Mouse (Mus musculus): ENCODE results near the gene Gm49378. TPM values are rescaled to one million over a fixed set of nuclear protein-coding genes. Genes with fewer than 3 reads are reported as not detected.
A peak's percentile ranks its signal among the peaks of the same experiment; 100 is the strongest.

The Gm49378 gene
- polyA plus RNA-seq, 1 experiment = 0.17 TPM

- Histone ChIP-seq H3K27me3 (ENCODE audit: control insufficient read depth, insufficient read depth, insufficient read length) (no peaks in the 10 kb centered on the region), H3K4me3 (peak within 1 kb of the TSS; percentile 81), H3K79me2 (ENCODE audit: control insufficient read depth, insufficient read depth) (peaks cover 50% of the 10 kb centered on the region), H3ac (ENCODE audit: control insufficient read depth, insufficient read length) (peak within 1 kb of the TSS; percentile 73), H3K4me2 (ENCODE audit: low read depth) (peak within 1 kb of the TSS; percentile 96), H3K36me3 (ENCODE audit: control insufficient read depth, insufficient read depth) (peaks cover 6% of the 10 kb centered on the region)
- TF ChIP-seq MYOD1 (IDR thresholded peaks at IDR 0.05; ENCODE audit: control insufficient read depth in 1 of 3, insufficient read length in 2 of 3, low read depth in 2 of 3) = peak in 2 of 3 experiments; percentile 4 to 48
- TF ChIP-seq CEBPB (IDR thresholded peaks at IDR 0.05; ENCODE audit: insufficient read depth, poor library complexity, severe bottlenecking) = no peak
- TF ChIP-seq POLR2A (IDR thresholded peaks at IDR 0.05; ENCODE audit: insufficient read length, low read depth) = peak; percentile 55
- TF ChIP-seq TCF3 (IDR thresholded peaks at IDR 0.05; ENCODE audit: insufficient read length, low read depth) = no peak
- TF ChIP-seq MYOG (IDR thresholded peaks at IDR 0.05; ENCODE audit: control insufficient read depth in 1 of 3, insufficient read depth in 1 of 3, insufficient read length in 2 of 3, low read depth in 2 of 3) = peak in 2 of 3 experiments; percentile 1 to 25
- peak; percentile 76 for TF ChIP-seq E2F4 (IDR thresholded peaks at IDR 0.05; ENCODE audit: insufficient read depth)
- TF ChIP-seq MAX (IDR thresholded peaks at IDR 0.05; ENCODE audit: low read depth) = peak; percentile 87
- TF ChIP-seq REST (IDR thresholded peaks at IDR 0.05; ENCODE audit: insufficient read depth, insufficient read length) = no peak
- no peak for TF ChIP-seq USF1 (IDR thresholded peaks at IDR 0.05; ENCODE audit: low read depth)
- TF ChIP-seq POLR2AphosphoS2 (IDR thresholded peaks at IDR 0.05; ENCODE audit: insufficient read length, low read depth) = peak; percentile 49
- no peak for TF ChIP-seq SRF (IDR thresholded peaks at IDR 0.05; ENCODE audit: control insufficient read depth, insufficient read length, low read depth)
- no peak for TF ChIP-seq TCF12 (IDR thresholded peaks at IDR 0.05; ENCODE audit: insufficient read depth, poor library complexity, severe bottlenecking)
Observed at GRCm38 (mm10) chr14:55643060-55643907, 5.6 kb upstream of the Gm49378 start, which contains the start of gene Tm9sf1. TSS of gene Tm9sf1 (minus strand) at chr14:55643806.

DNA sequence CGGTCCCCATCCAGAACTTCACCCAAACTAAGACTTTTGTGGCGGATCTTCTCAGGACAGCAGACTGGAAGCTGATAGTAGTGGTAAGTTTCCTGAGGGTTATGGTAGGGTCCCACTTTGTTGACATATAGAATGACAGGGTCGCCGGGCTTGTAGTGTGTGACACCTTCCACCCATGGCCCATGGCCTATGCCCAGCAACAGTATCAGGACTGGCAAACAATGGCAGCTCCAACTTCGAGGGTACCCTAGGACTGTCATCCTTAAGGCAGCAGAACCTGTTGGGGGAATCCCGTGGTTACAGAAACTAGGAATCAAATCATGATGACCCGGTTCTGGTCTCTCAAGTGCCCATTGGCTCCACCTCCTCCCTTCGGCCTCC lies 5.0 kb upstream of the Gm49378 start:
- peaks cover 6% of the 10 kb centered on the region for H3K36me3 ChIP-seq (ENCODE audit: control insufficient read depth, insufficient read depth)

GRCm38 (mm10) chr14:55641291-55641690 lies 3.6 kb upstream of the Gm49378 start:
- H3K79me2 ChIP-seq (ENCODE audit: control insufficient read depth, insufficient read depth) = peaks cover 50% of the 10 kb centered on the region
- H3K4me3 ChIP-seq = peak overlapping the region; percentile 81
- no peak overlapping the region for H3ac ChIP-seq (ENCODE audit: control insufficient read depth, insufficient read length)
- H3K36me3 ChIP-seq (ENCODE audit: control insufficient read depth, insufficient read depth) = peaks cover 6% of the 10 kb centered on the region
- no peaks in the 10 kb centered on the region for H3K27me3 ChIP-seq (ENCODE audit: control insufficient read depth, insufficient read depth, insufficient read length)
- TF ChIP-seq TCF12 (IDR thresholded peaks at IDR 0.05; ENCODE audit: insufficient read depth, poor library complexity, severe bottlenecking) (no peak), E2F4 (IDR thresholded peaks at IDR 0.05; ENCODE audit: insufficient read depth) (no peak), SRF (IDR thresholded peaks at IDR 0.05; ENCODE audit: control insufficient read depth, insufficient read length, low read depth) (no peak), MAX (IDR thresholded peaks at IDR 0.05; ENCODE audit: low read depth) (no peak), MYOD1 (IDR thresholded peaks at IDR 0.05; ENCODE audit: control insufficient read depth in 1 of 3, insufficient read length in 2 of 3, low read depth in 2 of 3) (no peak), CEBPB (IDR thresholded peaks at IDR 0.05; ENCODE audit: insufficient read depth, poor library complexity, severe bottlenecking) (no peak), POLR2A (IDR thresholded peaks at IDR 0.05; ENCODE audit: insufficient read length, low read depth) (no peak), USF1 (IDR thresholded peaks at IDR 0.05; ENCODE audit: low read depth) (no peak), MYOG (IDR thresholded peaks at IDR 0.05; ENCODE audit: control insufficient read depth in 1 of 3, insufficient read depth in 1 of 3, insufficient read length in 2 of 3, low read depth in 2 of 3) (no peak), REST (IDR thresholded peaks at IDR 0.05; ENCODE audit: insufficient read depth, insufficient read length) (no peak), POLR2AphosphoS2 (IDR thresholded peaks at IDR 0.05; ENCODE audit: insufficient read length, low read depth) (no peak), TCF3 (IDR thresholded peaks at IDR 0.05; ENCODE audit: insufficient read length, low read depth) (no peak)
- no peak overlapping the region for H3K4me2 ChIP-seq (ENCODE audit: low read depth)

More for the DNA sequence above, 5.0 kb upstream of the Gm49378 start:
- Histone ChIP-seq H3ac (ENCODE audit: control insufficient read depth, insufficient read length) (peak overlapping the region; percentile 73), H3K4me3 (peak overlapping the region; percentile 81), H3K79me2 (ENCODE audit: control insufficient read depth, insufficient read depth) (peaks cover 50% of the 10 kb centered on the region), H3K27me3 (ENCODE audit: control insufficient read depth, insufficient read depth, insufficient read length) (no peaks in the 10 kb centered on the region), H3K4me2 (ENCODE audit: low read depth) (peak overlapping the region; percentile 96)
- TF ChIP-seq MYOG (IDR thresholded peaks at IDR 0.05; ENCODE audit: control insufficient read depth in 1 of 3, insufficient read depth in 1 of 3, insufficient read length in 2 of 3, low read depth in 2 of 3) = no peak

DNA sequence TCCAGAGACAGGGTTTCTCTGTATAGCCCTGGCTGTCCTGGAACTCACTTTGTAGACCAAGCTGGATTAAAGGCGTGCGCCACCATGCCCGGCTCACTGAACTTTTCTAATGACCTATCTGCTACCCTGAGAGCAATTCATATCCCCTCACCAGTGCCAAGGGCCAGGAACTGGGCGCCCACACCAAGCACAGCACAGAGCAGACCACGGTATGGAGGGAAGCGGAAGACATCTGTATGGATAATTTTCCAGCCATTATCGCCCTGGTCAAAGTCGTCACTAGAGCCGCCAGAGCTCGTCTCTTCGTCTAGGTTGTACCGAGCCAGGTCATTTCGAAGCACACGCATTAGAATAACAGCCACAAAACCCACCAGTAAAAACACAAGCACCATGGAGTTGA lies 3.1 kb upstream of the Gm49378 start:
- Histone ChIP-seq H3ac (ENCODE audit: control insufficient read depth, insufficient read length) (no peak overlapping the region), H3K79me2 (ENCODE audit: control insufficient read depth, insufficient read depth) (peaks cover 49% of the 10 kb centered on the region), H3K4me3 (no peak overlapping the region), H3K36me3 (ENCODE audit: control insufficient read depth, insufficient read depth) (peaks cover 6% of the 10 kb centered on the region), H3K4me2 (ENCODE audit: low read depth) (no peak overlapping the region), H3K27me3 (ENCODE audit: control insufficient read depth, insufficient read depth, insufficient read length) (no peaks in the 10 kb centered on the region)
- TF ChIP-seq E2F4 (IDR thresholded peaks at IDR 0.05; ENCODE audit: insufficient read depth) = no peak
- no peak for TF ChIP-seq CEBPB (IDR thresholded peaks at IDR 0.05; ENCODE audit: insufficient read depth, poor library complexity, severe bottlenecking)
- no peak for TF ChIP-seq REST (IDR thresholded peaks at IDR 0.05; ENCODE audit: insufficient read depth, insufficient read length)
- TF ChIP-seq MYOG (IDR thresholded peaks at IDR 0.05; ENCODE audit: control insufficient read depth in 1 of 3, insufficient read depth in 1 of 3, insufficient read length in 2 of 3, low read depth in 2 of 3) = no peak
- TF ChIP-seq MAX (IDR thresholded peaks at IDR 0.05; ENCODE audit: low read depth) = no peak
- no peak for TF ChIP-seq TCF12 (IDR thresholded peaks at IDR 0.05; ENCODE audit: insufficient read depth, poor library complexity, severe bottlenecking)
- TF ChIP-seq SRF (IDR thresholded peaks at IDR 0.05; ENCODE audit: control insufficient read depth, insufficient read length, low read depth) = no peak
- no peak for TF ChIP-seq POLR2A (IDR thresholded peaks at IDR 0.05; ENCODE audit: insufficient read length, low read depth)
- no peak for TF ChIP-seq MYOD1 (IDR thresholded peaks at IDR 0.05; ENCODE audit: control insufficient read depth in 1 of 3, insufficient read length in 2 of 3, low read depth in 2 of 3)
- TF ChIP-seq TCF3 (IDR thresholded peaks at IDR 0.05; ENCODE audit: insufficient read length, low read depth) = no peak
- no peak for TF ChIP-seq POLR2AphosphoS2 (IDR thresholded peaks at IDR 0.05; ENCODE audit: insufficient read length, low read depth)
- no peak for TF ChIP-seq USF1 (IDR thresholded peaks at IDR 0.05; ENCODE audit: low read depth)

Data from myocyte (in vitro differentiated cells).